Mouse (Mus musculus) C2C12 (cell line): ENCODE data around the gene Cox15.

Experiments
- CEBPB ChIP-seq: IDR thresholded peaks from one replicate; pipeline ENCODE4 v1.6.1; 2011; ENCODE audit warnings: low read depth, mild to moderate bottlenecking, control low read depth, moderate library complexity
- CTCF ChIP-seq: IDR thresholded peaks from one replicate; pipeline ENCODE4 v1.5.1; 2011; ENCODE audit not compliant: control insufficient read depth, insufficient read depth, insufficient read length
- FOSL1 ChIP-seq: IDR thresholded peaks from one replicate; pipeline ENCODE4 v1.8.0; 2011; ENCODE audit warnings: mild to moderate bottlenecking, low read length; ENCODE audit not compliant: poor library complexity, insufficient read depth, severe bottlenecking
- MAX ChIP-seq: IDR thresholded peaks from one replicate; pipeline ENCODE4 v1.6.1; 2011; ENCODE audit warnings: mild to moderate bottlenecking, control low read depth
- MYOD1 ChIP-seq: IDR thresholded peaks from one replicate; pipeline ENCODE4 v1.6.1; 2011; ENCODE audit warnings: low read depth; ENCODE audit not compliant: control insufficient read depth, insufficient read length
- MYOG ChIP-seq: IDR thresholded peaks from one replicate; pipeline ENCODE4 v1.6.1; 2011; ENCODE audit not compliant: control insufficient read depth, insufficient read length; ENCODE audit errors: extremely low read depth
- USF1 ChIP-seq: IDR thresholded peaks from one replicate; pipeline ENCODE4 v1.6.1; 2011; ENCODE audit warnings: low read depth, mild to moderate bottlenecking, control low read depth, moderate library complexity

GRCm38 (mm10) chr19:43743401-43743800 is 9.4 kb downstream of the Cox15 start:
- no peak for TF ChIP-seq CTCF
- no peak for TF ChIP-seq MYOG
- no peak for TF ChIP-seq MYOD1
- no peak for TF ChIP-seq MAX
- TF ChIP-seq USF1, result no peak
- TF ChIP-seq FOSL1, result no peak
- no peak for TF ChIP-seq CEBPB
